Mouse (Mus musculus): ENCODE measurements at regions not wholly inside any gene's neighbourhood (a gene's known extent, or its start where the extent isn't known, plus 50 kb on each side); places are given as distances from the start of the nearest gene placed in this dataset.

DNA sequence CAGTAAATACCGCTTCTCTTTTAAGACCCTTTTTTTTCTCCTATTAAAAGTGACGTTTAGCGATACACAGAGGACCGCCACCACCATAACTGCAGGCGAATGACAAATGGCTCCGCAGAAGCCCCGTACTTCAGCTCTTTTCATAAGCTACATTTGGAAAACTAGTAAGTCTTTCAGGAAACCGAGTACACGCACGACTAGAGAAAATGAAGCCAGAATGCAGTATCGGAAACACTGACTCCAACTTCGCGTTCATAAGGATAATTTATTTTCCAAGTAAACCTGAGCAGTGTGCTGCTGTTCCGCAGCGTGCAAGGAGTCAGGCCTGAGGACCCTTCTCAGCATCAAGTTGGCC, 529.2 kb upstream of the Adgrl2 start:
- TF ChIP-seq GATA1 (IDR thresholded peaks at IDR 0.05; ENCODE audit: borderline replicate concordance, low read length) = no peak
- TF ChIP-seq FLI1 (IDR thresholded peaks at IDR 0.05; ENCODE audit: low read length) = no peak

All from megakaryocyte, embryonic 14.5 days (primary cell).